Mouse (Mus musculus) adrenal gland, adult 18-20 months (tissue): ENCODE measurements around the gene Mrpl39. TPM values are rescaled to one million over a fixed set of nuclear protein-coding genes. Genes with fewer than 3 reads are reported as not detected.
A peak's percentile ranks its signal among the peaks of the same experiment; 100 is the strongest.

Source experiments
- DNase-seq, 2 experiments: peaks; one replicate each; pipeline ENCODE4 v3.0.0; 2021 to 2022; ENCODE audit warnings: low spot score in 2 of 2
- total RNA-seq, 2 experiments: library from RNA; stranded (reverse); gene quantifications; 1 replicate in 1 of 2; 2 replicates in 1 of 2; pipeline ENCODE4 v1.2.3; 2021

Gene Mrpl39
- total RNA-seq, 2 experiments from 2014 or later, result 43.8 to 44.5 TPM

DNA sequence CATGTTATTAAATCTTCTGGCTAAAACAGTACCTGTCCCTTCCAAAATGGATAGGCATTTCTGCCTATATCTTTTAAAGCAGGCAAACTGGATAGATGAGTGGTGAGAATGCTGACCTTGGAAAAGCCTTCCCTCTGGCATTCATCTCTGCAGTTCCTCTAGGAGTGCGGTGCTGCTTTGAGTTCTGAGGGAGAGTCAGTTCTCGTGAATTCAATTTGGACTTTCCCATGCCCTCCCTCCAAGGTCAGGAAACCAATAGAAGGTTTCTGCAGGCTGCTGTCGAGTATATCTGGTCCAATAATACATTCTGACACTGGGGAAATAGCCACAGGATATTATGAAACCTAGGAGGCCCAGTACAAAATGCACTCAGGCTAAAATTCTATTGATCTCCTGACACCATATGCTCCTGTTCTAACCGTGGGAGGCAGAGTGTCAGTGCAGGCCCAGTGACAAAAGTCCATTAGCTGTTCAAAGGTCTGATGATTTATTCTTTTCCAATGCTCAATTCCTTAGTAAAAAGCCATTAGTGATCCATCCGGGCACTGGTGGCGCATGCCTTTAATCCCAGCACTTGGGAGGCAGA is 10.3 kb upstream of the Mrpl39 start:
- DNase-seq, result no peak

DNA sequence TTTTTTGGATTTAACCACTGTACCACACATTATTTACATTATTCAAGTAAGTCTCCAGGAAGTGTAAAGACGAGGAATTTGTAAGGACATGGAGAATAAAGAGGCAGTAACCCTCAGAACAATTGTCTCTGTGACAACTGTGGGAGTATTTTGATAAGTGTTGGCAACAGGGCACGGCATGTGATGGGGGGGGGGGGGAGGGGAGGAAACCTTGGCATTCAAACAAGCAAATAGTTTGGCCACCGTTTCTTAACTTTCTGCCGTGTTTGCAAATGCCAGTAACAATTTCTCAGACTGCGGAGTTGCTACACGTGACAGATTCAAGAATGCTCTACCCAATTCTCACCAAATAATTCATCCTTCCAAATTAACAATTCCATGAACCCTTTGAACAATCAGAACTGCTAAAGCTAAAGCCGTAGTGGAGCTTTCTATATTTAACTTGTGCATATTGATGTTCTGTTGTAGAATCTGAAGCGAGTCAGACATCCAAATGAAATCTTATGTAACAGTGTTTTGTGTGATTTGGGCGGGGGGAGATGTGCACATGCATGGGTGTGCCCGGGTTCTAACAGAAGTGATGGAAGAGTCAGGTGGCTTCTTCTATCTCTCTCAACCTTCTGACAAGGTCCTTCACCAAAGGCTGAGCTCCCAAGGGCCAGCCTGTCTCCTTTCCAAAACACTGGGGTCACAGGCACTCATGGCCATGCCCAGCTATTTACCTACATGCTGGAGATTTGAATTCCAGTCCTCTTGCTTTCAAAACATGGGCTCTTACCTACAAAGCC is 9.4 kb upstream of the Mrpl39 start:
- DNase-seq, result no peak

DNA sequence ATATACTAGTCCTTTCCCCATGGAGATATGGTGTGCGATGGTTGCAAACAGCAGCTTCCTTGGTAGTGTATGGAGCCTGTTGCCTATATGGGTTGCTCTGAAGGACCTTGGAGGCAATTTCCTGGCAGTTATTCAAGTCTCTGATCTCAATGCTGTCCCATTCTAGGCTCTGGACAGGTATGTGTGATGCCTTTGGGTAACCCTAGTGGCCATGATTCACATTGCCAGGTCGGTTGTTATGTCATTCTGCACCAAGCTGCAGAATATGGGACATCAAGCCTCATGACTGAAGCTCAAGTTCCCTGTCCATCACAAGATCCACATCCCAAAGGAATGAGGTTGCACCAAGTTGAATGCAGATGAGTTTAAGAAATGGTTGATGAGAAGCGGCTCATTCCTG is 1.8 kb upstream of the Mrpl39 start:
- no peak for DNase-seq

DNA sequence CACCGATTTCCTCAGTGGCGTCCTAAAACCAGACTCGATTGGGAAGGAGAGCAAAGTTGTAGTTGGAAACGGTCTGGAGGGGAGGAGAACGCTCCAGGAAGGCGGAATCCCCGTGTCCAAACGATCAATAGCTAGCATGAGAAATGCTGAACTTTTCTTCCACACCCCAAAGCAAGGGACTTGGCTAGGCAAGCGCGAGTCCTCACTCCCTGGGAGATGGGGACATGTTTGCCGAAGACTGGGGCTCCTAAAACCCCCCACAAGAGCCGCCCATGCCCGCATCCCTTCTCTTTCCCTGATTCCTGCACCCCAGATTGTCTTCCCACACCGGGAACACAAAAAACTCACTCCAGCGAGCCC is 756 bp downstream of the Mrpl39 start:
- DNase-seq, result no peak

DNA sequence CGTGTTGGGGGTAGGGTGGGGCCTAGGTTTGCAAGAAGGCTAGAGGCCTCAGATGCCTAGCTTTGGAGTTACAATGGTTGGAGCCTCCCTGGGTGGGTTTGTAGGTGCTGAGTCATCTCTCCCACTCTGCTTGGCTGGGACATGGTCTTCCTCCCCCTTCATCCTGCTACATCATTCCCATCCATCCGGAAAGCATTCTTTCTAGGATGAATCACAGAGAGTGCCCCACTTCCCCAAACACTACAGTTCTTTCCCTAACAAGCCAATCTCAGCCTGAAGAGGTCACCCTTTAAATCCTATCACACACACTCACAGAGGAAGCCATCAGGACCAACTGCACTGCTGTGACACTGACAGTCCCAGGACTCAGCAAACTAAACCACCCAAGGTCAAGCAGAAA is 14.9 kb downstream of the Mrpl39 start:
- no peak for DNase-seq

DNA sequence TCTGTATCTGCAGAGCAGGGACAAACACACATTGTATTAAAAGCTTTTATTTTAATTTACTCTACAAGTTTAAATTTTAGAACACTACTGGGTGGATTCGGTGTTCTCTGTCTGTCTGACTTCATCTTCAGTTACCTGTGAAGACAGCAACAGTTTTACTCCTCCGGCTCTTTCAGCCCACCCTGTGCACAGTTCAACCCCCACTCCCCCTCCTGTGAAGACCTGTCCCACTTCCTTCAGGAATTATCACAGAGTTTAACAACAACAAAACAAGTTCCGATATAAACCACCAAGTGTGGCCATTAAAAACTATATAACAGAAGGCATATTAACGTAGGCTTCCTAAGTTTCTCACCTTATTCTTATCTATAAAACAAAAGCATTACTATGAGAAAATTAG is 17.3 kb downstream of the Mrpl39 start:
- DNase-seq, result no peak

DNA sequence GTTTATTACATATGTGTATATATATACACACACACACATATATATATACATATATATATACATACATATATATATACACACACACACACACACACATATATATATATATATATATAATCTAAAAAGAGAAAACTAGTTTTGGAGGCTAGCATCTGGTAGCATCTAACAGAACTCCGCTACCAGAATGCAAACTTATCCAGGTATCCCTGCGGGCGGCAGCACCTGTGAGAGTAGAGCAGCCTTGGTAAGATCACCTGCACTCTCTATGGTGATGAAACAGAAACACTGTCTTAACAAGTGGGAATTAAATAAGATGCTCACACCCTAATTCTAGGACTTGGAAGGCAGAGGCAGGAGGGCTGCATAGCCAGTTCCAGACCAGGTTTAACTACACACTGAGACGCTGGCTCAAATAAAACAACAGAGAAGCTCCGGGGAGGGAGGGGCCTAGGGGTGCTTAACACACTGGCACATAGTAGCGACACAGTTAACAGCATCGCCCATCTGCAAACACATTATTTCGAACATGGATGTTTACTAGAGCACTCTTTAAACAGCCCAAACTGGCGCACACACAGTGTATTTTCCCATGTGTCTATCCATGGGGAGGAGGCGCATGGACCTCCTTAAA is 17.8 kb downstream of the Mrpl39 start:
- DNase-seq, result no peak

DNA sequence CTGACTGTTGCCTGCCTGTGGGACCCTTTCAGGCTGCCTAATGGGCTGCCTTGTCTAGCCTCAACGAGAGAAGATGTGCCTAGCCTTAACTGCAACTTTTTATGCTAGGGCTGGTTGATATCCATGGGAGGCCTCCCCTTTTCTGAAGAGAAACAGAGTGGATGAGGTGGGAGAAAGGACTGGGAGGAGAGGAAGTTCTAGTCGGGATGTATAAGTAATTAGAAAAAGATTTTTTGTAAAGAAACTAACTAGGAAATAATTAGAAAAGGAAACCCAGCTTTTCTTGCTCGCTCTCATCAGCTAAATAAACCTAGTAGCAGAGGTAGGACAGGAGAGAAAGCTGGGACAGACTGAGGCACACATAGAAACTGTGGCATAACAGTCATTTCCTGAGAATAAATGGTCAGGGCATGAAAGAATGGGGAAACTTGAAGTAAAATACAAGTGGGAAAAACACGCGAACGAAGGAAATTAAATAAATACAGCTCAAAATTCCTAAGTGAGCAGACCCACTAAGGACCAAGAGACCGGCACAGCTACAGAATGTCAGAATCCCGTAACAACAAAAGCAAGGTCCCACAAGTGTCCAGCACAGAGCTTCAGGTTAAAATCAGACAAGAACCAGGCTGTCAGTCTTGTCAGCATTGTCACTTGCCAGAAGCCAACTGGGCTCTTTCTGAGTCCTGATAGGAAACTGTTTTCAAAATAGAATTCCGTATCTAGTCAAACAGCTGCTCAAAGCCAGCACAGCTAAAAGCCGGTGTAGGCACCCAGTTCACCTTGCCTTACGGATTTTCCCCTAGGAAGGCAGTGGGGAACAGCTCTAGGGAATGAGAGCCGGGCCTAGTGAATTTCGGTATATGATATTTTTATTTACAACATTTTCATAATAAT is 18.6 kb downstream of the Mrpl39 start:
- DNase-seq, result no peak

DNA sequence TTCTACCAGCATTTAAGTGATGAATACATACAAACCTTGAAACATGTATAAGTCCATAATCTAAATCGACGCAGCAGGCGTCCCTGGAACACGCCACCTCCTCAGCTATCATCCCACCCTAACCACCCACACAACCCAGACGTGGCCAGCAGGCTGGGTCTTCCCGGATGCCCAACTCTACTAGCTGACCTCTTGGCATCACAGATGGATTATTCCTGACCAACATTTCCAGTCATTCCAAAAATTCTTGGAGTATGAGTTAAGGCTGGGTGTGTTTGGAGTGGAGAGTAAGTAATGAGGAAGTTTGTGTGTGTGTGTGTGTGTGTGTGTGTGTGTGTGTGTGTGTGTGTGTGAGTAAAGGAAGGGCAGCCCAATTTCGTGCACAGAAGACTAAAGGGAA is 19.3 kb downstream of the Mrpl39 start:
- DNase-seq, result no peak

DNA sequence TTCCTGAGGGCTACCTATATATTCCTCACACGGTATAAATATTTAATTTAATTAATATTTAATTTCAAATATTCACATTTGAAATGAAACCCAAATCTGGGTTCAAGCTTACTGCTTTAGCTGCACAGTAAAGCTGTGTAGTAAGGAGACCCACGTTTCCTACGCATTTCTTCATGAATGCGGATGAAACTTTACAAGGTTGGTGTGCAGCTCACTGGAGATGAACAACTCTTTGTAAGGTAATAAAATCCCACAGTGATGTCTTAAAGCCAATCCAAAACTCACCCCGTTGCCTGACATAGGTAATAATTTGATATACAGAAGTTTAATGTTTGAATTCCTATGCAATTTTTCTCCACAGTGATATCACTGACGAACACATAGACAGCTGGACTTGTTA is 20.6 kb downstream of the Mrpl39 start:
- no peak for DNase-seq

DNA sequence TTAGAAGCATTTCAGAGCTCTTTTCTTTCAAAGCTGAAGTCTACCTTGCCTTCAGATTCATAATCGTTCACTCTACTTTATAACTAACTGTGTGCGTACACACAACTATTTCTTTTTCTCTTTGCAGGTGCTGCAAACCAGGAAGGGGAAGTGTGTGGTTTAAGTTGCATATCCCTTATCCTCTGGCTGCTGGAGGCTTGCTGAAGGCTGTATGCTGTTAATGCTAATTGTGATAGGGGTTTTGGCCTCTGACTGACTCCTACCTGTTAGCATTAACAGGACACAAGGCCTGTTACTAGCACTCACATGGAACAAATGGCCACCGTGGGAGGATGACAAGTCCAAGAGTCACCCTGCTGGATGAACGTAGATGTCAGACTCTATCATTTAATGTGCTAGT is 21.6 kb downstream of the Mrpl39 start:
- DNase-seq, result no peak

DNA sequence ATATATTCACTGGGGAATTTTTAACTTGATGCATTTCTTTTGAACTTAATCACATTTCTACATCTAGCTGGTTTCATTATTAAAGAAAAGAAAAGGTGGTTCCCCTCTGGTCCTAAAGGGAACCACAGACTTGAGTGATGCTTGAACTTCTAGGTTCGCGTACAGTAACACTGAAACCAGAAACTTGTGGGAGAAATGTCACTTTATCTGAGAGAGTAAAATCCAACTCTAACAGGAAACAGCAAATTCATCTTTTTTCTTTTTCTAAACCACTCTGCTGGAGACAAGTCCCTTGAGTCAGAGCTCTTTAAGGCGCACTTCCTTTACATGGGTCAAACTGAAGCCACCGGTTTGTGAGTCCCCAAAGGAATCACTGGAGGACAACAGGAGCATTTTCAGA is 22.4 kb downstream of the Mrpl39 start:
- DNase-seq, result no peak

DNA sequence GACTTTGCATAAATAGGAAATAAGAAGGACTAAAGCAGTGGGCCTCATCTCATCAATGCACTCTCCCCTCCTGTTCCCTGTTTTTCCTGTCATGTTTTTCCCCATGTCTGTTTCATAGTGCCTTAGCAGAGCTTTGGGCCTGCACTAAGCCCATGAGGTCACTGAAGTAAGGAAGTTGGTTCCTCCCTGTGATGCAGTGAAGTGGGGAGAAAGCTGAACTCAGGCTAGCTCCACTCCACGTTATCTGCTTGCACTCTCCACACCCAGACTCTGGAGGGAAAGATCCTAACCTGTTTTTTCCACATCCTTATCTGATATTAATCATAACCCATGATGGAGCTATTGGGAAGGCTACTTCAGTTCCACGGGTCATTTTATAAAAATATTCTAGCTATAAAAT is 26.9 kb downstream of the Mrpl39 start:
- DNase-seq, result no peak

DNA sequence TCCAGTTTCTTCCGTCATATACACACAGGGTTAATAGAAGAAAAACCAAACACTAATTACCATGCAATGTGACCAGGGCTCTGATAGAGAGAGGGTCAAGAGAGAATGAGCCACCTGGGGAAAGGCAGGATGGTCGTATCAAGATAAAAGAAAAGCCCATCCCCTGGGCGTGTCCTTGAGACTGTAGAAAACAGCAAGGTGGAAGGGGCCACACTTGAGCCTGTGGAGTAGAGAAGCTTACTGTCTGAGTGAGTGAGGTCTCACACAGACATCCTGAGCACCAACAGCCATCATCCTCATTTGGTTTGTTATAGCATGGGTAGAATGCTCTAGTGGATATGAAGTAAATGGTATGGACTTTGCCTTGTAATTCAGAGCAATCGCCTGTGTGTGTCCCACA is 27.7 kb downstream of the Mrpl39 start:
- no peak for DNase-seq

DNA sequence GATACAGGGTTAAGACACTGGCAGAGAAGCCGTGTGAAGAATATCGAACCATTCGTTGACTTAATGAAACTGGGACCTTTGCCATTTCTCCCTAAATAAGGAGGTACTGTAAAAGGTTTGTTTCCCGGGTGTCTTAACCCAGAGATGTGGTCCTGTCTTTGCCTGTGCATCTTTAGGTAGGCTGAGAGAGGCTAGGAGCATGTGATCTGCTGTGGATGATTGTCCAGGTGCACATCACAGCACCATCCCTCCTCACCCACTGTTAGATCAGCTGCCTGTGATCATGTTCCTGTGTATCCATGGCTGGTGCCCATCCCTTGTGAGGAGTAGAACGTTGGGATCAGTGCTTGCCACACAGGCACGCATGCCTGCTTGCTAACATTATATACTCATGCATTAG is 29.0 kb downstream of the Mrpl39 start:
- DNase-seq, result no peak

DNA sequence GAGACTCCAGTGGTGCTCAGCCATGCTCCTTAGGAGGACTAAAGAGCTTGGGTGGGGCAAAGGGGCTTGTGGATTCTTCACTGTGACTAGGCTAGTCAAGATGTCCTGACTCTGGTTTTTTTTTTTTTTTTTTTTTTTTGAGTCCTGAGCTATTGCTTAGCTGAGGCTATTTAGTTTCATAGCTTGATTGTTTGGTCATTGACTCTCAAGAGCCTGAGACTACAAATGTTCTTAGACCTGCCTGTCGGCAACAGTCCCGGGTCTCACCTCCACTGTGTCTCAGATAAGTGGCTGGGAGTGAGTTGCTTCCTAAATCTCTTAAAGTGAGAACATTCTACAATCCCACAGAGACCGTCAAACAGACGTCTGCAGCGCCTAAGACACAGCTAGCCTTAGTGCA is 30.0 kb downstream of the Mrpl39 start:
- no peak for DNase-seq

DNA sequence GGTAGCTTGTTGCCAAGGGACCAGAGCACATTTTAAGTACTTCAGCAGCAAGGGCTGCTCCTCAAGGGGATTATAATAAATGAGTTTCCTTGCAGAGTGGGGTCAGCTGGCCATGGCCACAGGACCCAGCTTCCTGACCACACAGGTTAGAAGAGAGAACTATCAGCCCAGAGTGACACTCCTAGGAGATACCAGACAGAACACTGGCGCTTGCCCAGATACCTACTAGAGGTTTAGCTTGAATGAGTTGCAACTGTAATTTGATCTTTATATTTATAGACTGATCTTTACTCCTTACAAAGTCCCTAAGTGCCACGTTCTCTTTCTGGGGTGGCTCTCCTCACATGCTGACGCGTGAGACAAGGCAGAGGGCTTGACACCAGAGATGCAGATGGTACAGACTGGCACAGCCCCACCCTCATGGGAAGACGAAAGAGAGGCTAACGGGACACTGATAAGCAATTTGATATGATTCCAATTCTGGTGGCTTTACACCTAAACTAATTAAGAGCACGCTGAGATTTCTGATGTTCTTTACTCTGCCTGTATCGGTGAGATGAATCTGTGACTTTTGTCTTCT is 30.8 kb downstream of the Mrpl39 start:
- no peak for DNase-seq

DNA sequence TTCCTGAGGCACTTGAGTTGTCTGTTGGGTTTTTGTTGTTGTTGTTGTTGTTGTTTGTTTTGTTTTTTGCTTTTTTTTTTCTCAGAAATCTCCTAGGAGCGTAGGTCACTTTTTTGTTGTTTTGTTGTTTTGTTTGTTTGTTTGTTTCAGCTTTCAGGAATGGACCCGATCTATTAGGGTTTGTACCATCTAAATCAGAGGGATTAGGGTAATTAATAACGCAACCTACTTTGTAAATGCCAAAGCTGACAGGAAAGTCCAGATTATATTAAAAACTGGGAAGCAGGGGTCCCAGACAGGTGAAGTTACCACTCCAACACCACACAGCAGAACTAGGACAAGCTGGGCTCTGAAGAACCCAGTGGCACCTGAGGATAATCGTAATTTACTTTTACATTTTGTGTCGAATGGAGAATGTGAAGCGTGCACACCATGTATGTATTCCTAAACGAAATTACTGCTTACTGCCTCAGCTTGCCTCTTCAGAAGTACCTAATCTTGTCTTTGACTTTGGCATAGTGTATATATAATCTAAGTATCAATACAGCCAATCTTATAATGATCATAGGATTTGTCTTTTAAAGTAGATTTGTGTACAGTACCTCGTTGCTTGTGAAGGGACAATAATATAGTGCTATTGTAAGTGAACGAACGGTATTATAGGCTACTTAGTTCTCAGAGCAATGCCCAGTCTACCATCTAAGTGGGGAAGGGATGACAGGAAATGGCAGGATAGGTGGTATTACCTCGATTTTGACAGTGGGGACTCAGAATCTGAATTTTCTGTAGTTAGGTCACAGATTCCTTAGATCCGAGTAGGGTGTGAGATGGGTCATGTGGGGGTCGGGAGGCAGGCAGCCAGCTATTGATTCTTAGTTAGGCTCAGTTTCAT is 31.5 kb downstream of the Mrpl39 start:
- DNase-seq, result no peak

DNA sequence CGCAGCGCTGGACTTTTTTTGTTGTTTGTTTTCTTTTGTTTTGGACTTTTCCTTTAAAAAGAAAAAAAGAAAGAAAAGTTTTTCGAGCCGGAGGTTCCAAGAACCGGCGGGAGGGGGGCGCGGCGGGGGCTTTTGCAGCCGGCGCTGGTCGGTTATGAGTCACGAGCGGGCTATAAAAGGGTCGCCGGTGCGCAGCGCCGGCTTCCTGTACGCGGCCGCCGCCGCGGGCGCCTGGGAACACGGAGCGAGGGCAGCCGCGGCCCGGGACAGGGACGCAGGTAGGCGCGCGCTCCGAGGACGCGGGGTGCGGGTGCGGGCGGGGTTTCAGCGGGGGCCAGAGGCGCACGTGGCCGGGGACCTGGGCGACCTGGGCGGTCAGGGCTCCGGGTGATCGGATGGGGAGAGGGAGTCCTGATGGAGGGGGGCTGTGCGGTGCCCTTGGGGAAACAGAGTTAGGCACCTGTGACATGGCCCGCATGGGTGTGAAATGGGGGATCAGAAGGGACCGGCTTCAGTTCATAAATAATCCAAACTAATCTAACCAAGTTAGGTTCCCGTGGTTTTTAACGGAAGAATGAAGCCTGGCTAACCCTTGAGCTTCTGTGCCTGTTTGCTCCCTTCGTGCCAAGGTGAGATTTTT is 32.3 kb downstream of the Mrpl39 start:
- peak; percentile 49 to 55 for DNase-seq
